Comparison of ENCODE assay signal across 9 mouse cellular contexts in the genomic region with DNA sequence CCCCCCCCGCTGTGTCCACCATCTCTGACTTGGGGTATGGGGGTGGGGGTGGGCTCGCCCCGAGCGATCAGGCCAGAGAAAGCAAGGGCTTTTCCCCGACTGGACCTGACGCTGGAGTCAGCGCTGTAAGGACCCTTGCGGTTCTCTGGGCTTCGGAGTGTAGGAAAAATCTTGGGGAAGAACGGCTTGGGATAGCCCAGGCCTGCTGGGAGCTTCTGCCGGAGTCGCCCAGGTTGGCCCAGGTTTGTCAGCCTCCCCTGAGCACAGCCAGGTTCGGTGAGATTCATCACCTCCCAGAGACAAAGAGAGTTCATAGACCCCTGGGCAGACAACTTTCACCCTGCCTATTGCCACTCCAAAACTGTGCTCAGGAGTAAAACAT. TPM values are rescaled to one million over a fixed set of nuclear protein-coding genes. Genes with fewer than 3 reads are reported as not detected.
DNase-seq lines count a peak whose midpoint lies in the region; ATAC-seq lines count a peak whose summit lies in the region.
"Had no signal": no experiment of that assay in that cellular context is flagged by ENCODE, and none has a peak within 500 bp of the region (broad histone marks: within the 10 kb centered on the region; RNA-seq: fewer than 3 reads in every experiment).

No protein-coding gene starts in this region.

- WGBS in heart, embryonic 14.5 days: 26% methylated on average over 9 of the region's 13 CpGs
- 3% methylated on average over 12 of the region's 13 CpGs for WGBS in hindbrain, embryonic 12.5 days
- WGBS in midbrain, embryonic 10.5 days: 3% methylated on average over 13 of the region's 13 CpGs

- no peaks in the 10 kb centered on the region for H3K9me3 ChIP-seq in heart, embryonic 14.5 days (ENCODE audit: control insufficient read depth, low read length)
- H3K9me3 ChIP-seq in hindbrain, embryonic 12.5 days (replicated peaks): no peaks in the 10 kb centered on the region
- H3K9me3 ChIP-seq in midbrain, embryonic 10.5 days (replicated peaks): no peaks in the 10 kb centered on the region

- peak overlapping the region; percentile 84 for H3K4me2 ChIP-seq in heart, embryonic 14.5 days (ENCODE audit: low read length)
- peak overlapping the region; percentile 61 for H3K4me2 ChIP-seq in hindbrain, embryonic 12.5 days (replicated peaks)

- H3K9ac ChIP-seq in heart, embryonic 14.5 days (ENCODE audit: low read length): peak overlapping the region; percentile 57
- peak overlapping the region; percentile 56 for H3K9ac ChIP-seq in hindbrain, embryonic 12.5 days

- intact Hi-C loops in heart, postnatal 14 days (cut with DNase I): no loop called here
- intact Hi-C loops in left cerebral cortex, postnatal 14 days (cut with DNase I): no loop called here

- peak overlapping the region in 1 of 2 experiments; percentile 40; a peak in 2 of 4 replicates for H3K4me3 ChIP-seq in heart, embryonic 14.5 days (ENCODE audit: control insufficient read depth in 1 of 2, insufficient read depth in 1 of 2, low read depth in 1 of 2, low read length in 2 of 2)
- H3K4me3 ChIP-seq in hindbrain, embryonic 12.5 days: peak overlapping the region; percentile 32
- H3K4me3 ChIP-seq in midbrain, embryonic 10.5 days: peak overlapping the region; percentile 54
- H3K4me3 ChIP-seq: myocyte had no signal

- no peak for ATAC-seq in heart, embryonic 14.5 days (ENCODE audit: insufficient number of reproducible peaks, insufficient read depth, low FRiP score, low read depth)
- ATAC-seq in hindbrain, embryonic 12.5 days (ENCODE audit: low FRiP score): peak; percentile 47

- peaks cover 11 to 13% of the 10 kb centered on the region in 2 experiments for H3K4me1 ChIP-seq in heart, embryonic 14.5 days (ENCODE audit: control insufficient read depth in 2 of 2, insufficient read depth in 2 of 2, low read length in 2 of 2)
- H3K4me1 ChIP-seq in hindbrain, embryonic 12.5 days: peaks cover 30% of the 10 kb centered on the region
- H3K4me1 ChIP-seq in midbrain, embryonic 10.5 days: peaks cover 78% of the 10 kb centered on the region

- no peak for DNase-seq in heart, postnatal 14 days
- DNase-seq in R1 (ENCODE audit: low read depth, low spot score): peak; percentile 59
- DNase-seq in midbrain, embryonic 10.5 days (ENCODE audit: low spot score): no peak
- DNase-seq in adrenal gland, adult (ENCODE audit: inconsistent age in 2 of 2, low spot score in 1 of 2): no peak
- DNase-seq in left cerebral cortex, postnatal 14 days (ENCODE audit: low spot score in 2 of 2): no peak
- DNase-seq in right cerebral cortex, postnatal 36 days (ENCODE audit: low spot score in 2 of 2): no peak

- 0 out of 4 replicates have a peak overlapping the region, but pooled peaks of 1 of the 2 experiments have one; percentile 29 for H3K27ac ChIP-seq in heart, embryonic 14.5 days (replicated peaks in 1 of 2; ENCODE audit: control insufficient read depth in 1 of 2, insufficient read depth in 1 of 2, low read depth in 2 of 2, low read length in 2 of 2)
- no peak overlapping the region; the same call in 1 of the 2 replicates for H3K27ac ChIP-seq in hindbrain, embryonic 12.5 days
- H3K27ac ChIP-seq in midbrain, embryonic 10.5 days (replicated peaks): peak overlapping the region; percentile 83

- H3K36me3 ChIP-seq in heart, embryonic 14.5 days (ENCODE audit: control insufficient read depth, insufficient read depth, low read length): no peaks in the 10 kb centered on the region
- peaks cover 13% of the 10 kb centered on the region for H3K36me3 ChIP-seq in hindbrain, embryonic 12.5 days
- peaks cover 38% of the 10 kb centered on the region for H3K36me3 ChIP-seq in midbrain, embryonic 10.5 days

- peaks cover 15% of the 10 kb centered on the region for H3K27me3 ChIP-seq in heart, embryonic 14.5 days (ENCODE audit: control insufficient read depth, insufficient read depth, low read length)
- H3K27me3 ChIP-seq in hindbrain, embryonic 12.5 days: peaks cover 24% of the 10 kb centered on the region
- H3K27me3 ChIP-seq in midbrain, embryonic 10.5 days (ENCODE audit: low read depth, poor library complexity, severe bottlenecking): peaks cover 20% of the 10 kb centered on the region

RNA-seq across cellular contexts. Expression of gene Sall1, which starts 17.8 kb away (rescaled TPM):
- 4.7 and 5.1 TPM in 2 replicates for polyA plus RNA-seq in heart, embryonic 14.5 days (2014; fragmentation: Nextera tagmentation; extraction: Ambion mirVana)
- 1 to 10 TPM; 1.0 to 1.8 TPM for total RNA-seq in heart, postnatal 14 days (2021)
- 13.1 and 15.6 TPM in 2 replicates for polyA plus RNA-seq in hindbrain, embryonic 12.5 days (2016; fragmentation: Nextera tagmentation; extraction: Ambion mirVana)
- polyA plus RNA-seq in midbrain, embryonic 10.5 days (2016; fragmentation: Nextera tagmentation; extraction: Ambion mirVana): 15.3 and 17.5 TPM in 2 replicates
- total RNA-seq in left cerebral cortex, postnatal 14 days (2021): 10 to 100 TPM; 12.1 to 13.7 TPM
- polyA plus RNA-seq: myocyte had no signal
